Mouse (Mus musculus) G1E (cell line): Measurements from ENCODE around the gene Entpd7.

Source experiments
- CTCF ChIP-seq: IDR thresholded peaks from 2 replicates; pipeline ENCODE4 v1.5.1; 2012; ENCODE audit warnings: low read depth, low read length, inconsistent platforms, mixed read lengths
- GATA1 ChIP-seq: IDR thresholded peaks from 2 replicates; pipeline ENCODE4 v1.6.1; 2012; ENCODE audit warnings: borderline replicate concordance, low read length, inconsistent platforms, mixed read lengths
- POLR2AphosphoS5 ChIP-seq: IDR thresholded peaks from 2 replicates; pipeline ENCODE4 v1.6.1; 2012; ENCODE audit warnings: low read depth, low read length, inconsistent platforms; ENCODE audit not compliant: insufficient replicate concordance
- TAL1 ChIP-seq: conservative IDR thresholded peaks from 2 replicates; pipeline ENCODE4 v1.6.1; 2012; ENCODE audit warnings: low read depth, low read length, inconsistent platforms, mixed read lengths

DNA sequence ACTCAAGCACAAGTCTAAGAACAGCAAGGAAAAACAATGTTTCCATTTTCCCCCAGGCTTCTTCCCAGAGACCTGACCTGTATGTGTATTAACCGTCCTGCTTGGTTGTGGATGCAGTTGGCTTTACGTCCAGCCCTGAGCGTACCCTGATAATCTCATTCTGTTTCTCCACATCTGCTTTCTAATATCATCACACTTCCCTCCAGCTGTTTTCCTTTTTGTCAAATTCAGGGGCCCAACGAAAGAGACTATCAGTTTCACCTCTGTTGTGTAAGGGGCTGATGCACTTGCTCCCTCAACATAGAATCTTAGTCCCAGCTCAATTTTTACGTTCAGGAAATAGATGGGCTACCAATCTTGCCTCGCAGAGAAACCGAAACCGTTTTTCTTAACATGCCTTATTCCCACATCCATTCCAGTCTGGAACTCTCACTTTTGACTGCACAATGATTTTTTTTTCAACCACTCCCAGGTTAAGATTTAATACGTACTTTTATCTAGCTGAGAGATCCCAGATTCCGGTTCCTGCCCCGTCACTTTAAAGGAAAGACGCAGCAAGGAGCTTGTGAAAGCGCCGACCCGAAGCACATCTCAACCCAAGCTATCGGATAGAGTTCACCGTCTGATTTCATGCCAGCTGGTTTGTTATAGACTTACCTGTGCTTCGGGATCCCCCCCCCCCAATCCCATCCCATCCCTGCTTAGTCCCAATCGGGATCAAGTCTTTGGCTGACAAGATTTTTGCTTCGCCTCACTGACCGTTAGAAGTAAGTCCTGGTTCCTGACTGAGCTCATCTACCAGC, 15.8 kb upstream of the Entpd7 start:
- TF ChIP-seq GATA1, result no peak
- TF ChIP-seq TAL1, result no peak
- no peak for TF ChIP-seq POLR2AphosphoS5
- no peak for TF ChIP-seq CTCF
